In genomic region chr6:86694465-86694864, GRCm38 (mm10) we compare ENCODE assay signal across 8 mouse cellular contexts. TPM values are rescaled to one million over a fixed set of nuclear protein-coding genes. Genes with fewer than 3 reads are reported as not detected.
DNase-seq lines count a peak whose midpoint lies in the region; ATAC-seq and TF ChIP-seq lines count a peak whose summit lies in the region.
"Had no signal": no experiment of that assay in that cellular context is flagged by ENCODE, and none has a peak within 500 bp of the region (broad histone marks: within the 10 kb centered on the region; RNA-seq: fewer than 3 reads in every experiment).

No protein-coding gene starts in this region.

- peaks cover 67% of the 10 kb centered on the region for H3K36me3 ChIP-seq in G1E (replicated peaks)

- H3K4me3 ChIP-seq in G1E (ENCODE audit: low read depth, low read length): no peak overlapping the region
- H3K4me3 ChIP-seq in bone marrow, adult 2 months (replicated peaks; ENCODE audit: control insufficient read depth, low read depth, low read length): no peak overlapping the region
- H3K4me3 ChIP-seq: megakaryocyte, embryonic 14.5 days had no signal

- TF ChIP-seq CTCF in G1E (IDR thresholded peaks at IDR 0.05; ENCODE audit: low read depth, low read length): peak; percentile 80
- TF ChIP-seq CTCF in bone marrow, adult 2 months (IDR thresholded peaks at IDR 0.05; ENCODE audit: control insufficient read depth, insufficient read depth, low read length): peak; percentile 62

- peak; percentile 44 to 69 for DNase-seq in left cerebral cortex, adult 18-20 months (ENCODE audit: low spot score in 2 of 2)
- DNase-seq in left cerebral cortex, adult 11 months (ENCODE audit: low spot score): no peak
- DNase-seq in G1E (ENCODE audit: low spot score): no peak
- DNase-seq in left cerebral cortex, postnatal 25 days (ENCODE audit: low spot score in 2 of 2): peak; percentile 23 to 47
- DNase-seq in retina, adult 2 months (ENCODE audit: low read depth, low spot score): peak; percentile 26

- no peak for TF ChIP-seq POLR2A in bone marrow, adult 2 months (IDR thresholded peaks at IDR 0.05; ENCODE audit: borderline replicate concordance, control insufficient read depth, low read depth, low read length)

- peaks cover 6% of the 10 kb centered on the region; the same call in 1 of the 2 replicates for H3K4me1 ChIP-seq in G1E (ENCODE audit: insufficient read depth, low read depth, low read length)
- no peaks in the 10 kb centered on the region for H3K4me1 ChIP-seq in bone marrow, adult 2 months (ENCODE audit: control insufficient read depth, insufficient read depth, low read length)

- no peaks in the 10 kb centered on the region for H3K9me3 ChIP-seq in G1E (replicated peaks)
- H3K9me3 ChIP-seq: megakaryocyte, embryonic 14.5 days had no signal

- no peaks in the 10 kb centered on the region for H3K27me3 ChIP-seq in G1E (ENCODE audit: insufficient read depth, low read length)
- H3K27me3 ChIP-seq: megakaryocyte, embryonic 14.5 days had no signal

- intact Hi-C loops in left cerebral cortex, postnatal 25 days (cut with DNase I): no loop called here

- H3K27ac ChIP-seq in bone marrow, adult 2 months (ENCODE audit: control insufficient read depth, insufficient read depth, low read depth, low read length, poor library complexity): no peak overlapping the region

- no peak for ATAC-seq in G1E (ENCODE audit: extremely low read depth, insufficient number of reproducible peaks, low FRiP score, poor library complexity, severe bottlenecking)
- peak; percentile 82 for ATAC-seq in erythroblast, adult 5-6 weeks (replicated peaks; ENCODE audit: low FRiP score, poor library complexity, severe bottlenecking)

RNA-seq across cellular contexts. Expression of gene Snrnp27, which starts 10.1 kb away (rescaled TPM):
- total RNA-seq in left cerebral cortex, adult 18-20 months (2021): 10 to 100 TPM; 56.8 to 62.2 TPM
- total RNA-seq in G1E (2014; fragmentation: Nextera tagmentation): 87.0 and 90.8 TPM in 2 replicates
- 84.4 and 85.9 TPM in 2 replicates for total RNA-seq in G1E (2017)
- 167 and 193 TPM in 2 replicates for polyA plus RNA-seq in G1E (2012)
- polyA plus RNA-seq in bone marrow, adult 2 months (2011; ENCODE audit: insufficient read depth, insufficient read length, low replicate concordance, missing spikeins): 47.5 and 47.8 TPM in 2 replicates
- total RNA-seq in erythroblast, adult 5-6 weeks (2015; ENCODE audit: low replicate concordance): 22.4 and 32.1 TPM in 2 replicates
- 65.8 and 91.9 TPM in 2 replicates for total RNA-seq in erythroblast, adult 5-6 weeks (2017; ENCODE audit: low replicate concordance)
- 10 to 100 TPM; 57.6 to 58.1 TPM for total RNA-seq in left cerebral cortex, postnatal 25 days (2021)

RNA-seq across cellular contexts. Expression of gene Mxd1, which starts 25.5 kb away (rescaled TPM):
- 10 to 100 TPM; 21.7 to 24.9 TPM for total RNA-seq in left cerebral cortex, adult 18-20 months (2021)
- total RNA-seq in G1E (2014; fragmentation: Nextera tagmentation) (47.4 and 72.4 TPM in 2 replicates), G1E (2017) (104 and 116 TPM in 2 replicates)
- 4.8 and 6.6 TPM in 2 replicates for polyA plus RNA-seq in G1E (2012)
- 49.6 and 56.2 TPM in 2 replicates for polyA plus RNA-seq in bone marrow, adult 2 months (2011; ENCODE audit: insufficient read depth, insufficient read length, low replicate concordance, missing spikeins)
- total RNA-seq in erythroblast, adult 5-6 weeks (2015; ENCODE audit: low replicate concordance): 323 and 336 TPM in 2 replicates
- total RNA-seq in erythroblast, adult 5-6 weeks (2017; ENCODE audit: low replicate concordance): 573 and 620 TPM in 2 replicates
- 10 to 100 TPM; 22.2 to 29.9 TPM for total RNA-seq in left cerebral cortex, postnatal 25 days (2021)

RNA-seq across cellular contexts. Expression of gene Gmcl1, which starts 38.7 kb away (rescaled TPM):
- total RNA-seq in left cerebral cortex, adult 18-20 months (2021): 10 to 100 TPM; 30.4 to 30.6 TPM
- total RNA-seq in G1E (2014; fragmentation: Nextera tagmentation) (20.5 and 23.6 TPM in 2 replicates), G1E (2017) (18.3 and 21.3 TPM in 2 replicates)
- 17.6 and 22.7 TPM in 2 replicates for polyA plus RNA-seq in G1E (2012)
- polyA plus RNA-seq in bone marrow, adult 2 months (2011; ENCODE audit: insufficient read depth, insufficient read length, low replicate concordance, missing spikeins): 5.0 and 7.3 TPM in 2 replicates
- 4.4 and 9.0 TPM in 2 replicates for total RNA-seq in erythroblast, adult 5-6 weeks (2015; ENCODE audit: low replicate concordance)
- total RNA-seq in erythroblast, adult 5-6 weeks (2017; ENCODE audit: low replicate concordance): 4.9 and 5.4 TPM in 2 replicates
- 10 to 100 TPM; 30.7 to 33.9 TPM for total RNA-seq in left cerebral cortex, postnatal 25 days (2021)

Comparison
In these comparisons a context has a peak if more than half of its experiments do, and no peak if none do; other contexts are left out.
1. DNase-seq: peak in left cerebral cortex, adult 18-20 months (2 of 2), left cerebral cortex, postnatal 25 days (2 of 2) and retina, adult 2 months (single experiment); none in left cerebral cortex, adult 11 months (single experiment) and G1E (single experiment).